10 mouse cellular contexts compared by ENCODE assay signal in genomic region chr9:66218917-66219725, GRCm38 (mm10).
DNase-seq lines count a peak whose midpoint lies in the region; ATAC-seq lines count a peak whose summit lies in the region.
"Had no signal": no experiment of that assay in that cellular context is flagged by ENCODE, and none has a peak within 500 bp of the region (broad histone marks: within the 10 kb centered on the region; RNA-seq: fewer than 3 reads in every experiment).

No protein-coding gene starts in this region.

- peak; percentile 72; the same call in 1 of the 2 replicates for ATAC-seq in cerebellum, adult (ENCODE audit: insufficient number of reproducible peaks, low FRiP score, low TSS enrichment)
- 0 out of 2 replicates have a peak, but pooled peaks have one; percentile 19 for ATAC-seq in embryonic facial prominence, embryonic 14.5 days (ENCODE audit: low read depth)
- no peak for ATAC-seq in kidney, embryonic 15.5 days (replicated peaks; ENCODE audit: low FRiP score)
- ATAC-seq: midbrain, embryonic 16.5 days had no signal

- no peak for DNase-seq in cerebellum, postnatal 4 days (ENCODE audit: low spot score in 2 of 2)
- peak; percentile 93 for DNase-seq in brain, adult 2 months (ENCODE audit: low read depth, low spot score)
- DNase-seq in embryonic facial prominence, embryonic 14.5 days (ENCODE audit: low spot score), result peak; percentile 57
- peak; percentile 88 to 92 for DNase-seq in lung, adult 18-20 months
- DNase-seq in urinary bladder, postnatal 4 days (ENCODE audit: low spot score in 2 of 2), result no peak
- no peak for DNase-seq in kidney, adult 9 months

- H3K4me2 ChIP-seq in embryonic facial prominence, embryonic 14.5 days (ENCODE audit: low read depth, low read length), result no peak overlapping the region
- no peak overlapping the region for H3K4me2 ChIP-seq in kidney, embryonic 15.5 days
- H3K4me2 ChIP-seq: liver, embryonic 11.5 days had no signal

- H3K4me3 ChIP-seq in embryonic facial prominence, embryonic 14.5 days (ENCODE audit: low read depth, low read length), result no peak overlapping the region
- no peak overlapping the region for H3K4me3 ChIP-seq in kidney, embryonic 15.5 days (replicated peaks)

- WGBS in embryonic facial prominence, embryonic 14.5 days, result 67% methylated on average over 10 of the region's 10 CpGs
- WGBS in kidney, embryonic 15.5 days, result 65% methylated on average over 10 of the region's 10 CpGs

- no peaks in the 10 kb centered on the region for H3K27me3 ChIP-seq in embryonic facial prominence, embryonic 14.5 days (replicated peaks; ENCODE audit: control insufficient read depth, insufficient read depth, low read length)
- H3K27me3 ChIP-seq in kidney, embryonic 15.5 days, result no peaks in the 10 kb centered on the region

- H3K9ac ChIP-seq in embryonic facial prominence, embryonic 14.5 days (ENCODE audit: low read depth, low read length), result no peak overlapping the region
- no peak overlapping the region for H3K9ac ChIP-seq in kidney, embryonic 15.5 days

- no peaks in the 10 kb centered on the region for H3K36me3 ChIP-seq in embryonic facial prominence, embryonic 14.5 days (ENCODE audit: control insufficient read depth, insufficient read depth, low read length)
- H3K36me3 ChIP-seq in kidney, embryonic 15.5 days, result no peaks in the 10 kb centered on the region

- 0 out of 2 replicates have a peak, but pooled peaks cover 3% of the 10 kb centered on the region for H3K4me1 ChIP-seq in embryonic facial prominence, embryonic 14.5 days (ENCODE audit: control insufficient read depth, insufficient read depth, low read length)
- H3K4me1 ChIP-seq in kidney, embryonic 15.5 days, result peaks cover 9% of the 10 kb centered on the region

- no peak overlapping the region for H3K27ac ChIP-seq in embryonic facial prominence, embryonic 14.5 days (replicated peaks; ENCODE audit: low read depth, low read length)
- H3K27ac ChIP-seq in kidney, embryonic 15.5 days, result no peak overlapping the region

- H3K9me3 ChIP-seq in embryonic facial prominence, embryonic 14.5 days (ENCODE audit: control insufficient read depth, low read length), result no peaks in the 10 kb centered on the region
- no peaks in the 10 kb centered on the region for H3K9me3 ChIP-seq in kidney, embryonic 15.5 days (replicated peaks)

Comparison
In these comparisons a context has a peak if more than half of its experiments do, and no peak if none do; other contexts are left out.
1. DNase-seq: peak in brain, adult 2 months (single experiment), embryonic facial prominence, embryonic 14.5 days (single experiment) and lung, adult 18-20 months (2 of 2); none in cerebellum, postnatal 4 days (0 of 2), urinary bladder, postnatal 4 days (0 of 2) and kidney, adult 9 months (single experiment).